Mouse (Mus musculus): Measurements from ENCODE around the gene Ccdc77. TPM values are rescaled to one million over a fixed set of nuclear protein-coding genes. Genes with fewer than 3 reads are reported as not detected.

Ccdc77 gene
- polyA plus RNA-seq, 1 experiment from 2014 or later = 8.6 TPM

GRCm38 (mm10) chr6:120356478-120356877 lies 7.7 kb downstream of the Ccdc77 start:
- no peaks in the 10 kb centered on the region for H3K27me3 ChIP-seq (replicated peaks; ENCODE audit: insufficient read depth, low read length)
- ATAC-seq = no peak
- no peaks in the 10 kb centered on the region for H3K9me3 ChIP-seq (ENCODE audit: low read length)
- H3K9ac ChIP-seq (replicated peaks; ENCODE audit: low read depth) = peak overlapping the region; percentile 52
- H3K36me3 ChIP-seq (ENCODE audit: insufficient read depth, low read length) = no peaks in the 10 kb centered on the region
- peak overlapping the region; percentile 79 for H3K27ac ChIP-seq (ENCODE audit: low read length)
- 22% methylated on average over 5 of the region's 5 CpGs for WGBS
- no peak for DNase-seq (ENCODE audit: low spot score)
- H3K4me1 ChIP-seq (ENCODE audit: insufficient read depth, low read depth, low read length) = no peaks in the 10 kb centered on the region
- peak overlapping the region; percentile 62 for H3K4me2 ChIP-seq (replicated peaks; ENCODE audit: low read depth, low read length)
- H3K4me3 ChIP-seq (ENCODE audit: low read depth, low read length) = peak overlapping the region; percentile 50
- TF ChIP-seq EP300 (IDR thresholded peaks at IDR 0.05) (no peak), CTCF (IDR thresholded peaks at IDR 0.05) (no peak)

- 83% methylated on average over 3 of the region's 3 CpGs for WGBS
- ATAC-seq = no peak
Measured at GRCm38 (mm10) chr6:120349018-120349417, 15.2 kb downstream of the Ccdc77 start.

GRCm38 (mm10) chr6:120343992-120344391 lies 20.2 kb downstream of the Ccdc77 start:
- H3K9me3 ChIP-seq (ENCODE audit: low read length) = no peaks in the 10 kb centered on the region
- WGBS = 42% methylated on average over 1 of the region's 1 CpGs
- no peak overlapping the region for H3K27ac ChIP-seq (ENCODE audit: low read length)
- no peak overlapping the region for H3K9ac ChIP-seq (replicated peaks; ENCODE audit: low read depth)
- H3K4me1 ChIP-seq (ENCODE audit: insufficient read depth, low read depth, low read length) = no peaks in the 10 kb centered on the region
- no peak overlapping the region for H3K4me3 ChIP-seq (ENCODE audit: low read depth, low read length)
- ATAC-seq (no peak), DNase-seq (ENCODE audit: low spot score) (no peak)
- H3K4me2 ChIP-seq (replicated peaks; ENCODE audit: low read depth, low read length) = no peak overlapping the region
- H3K27me3 ChIP-seq (replicated peaks; ENCODE audit: insufficient read depth, low read length) = no peaks in the 10 kb centered on the region
- H3K36me3 ChIP-seq (ENCODE audit: insufficient read depth, low read length) = peaks cover 6% of the 10 kb centered on the region; the same call in 1 of the 2 replicates
- TF ChIP-seq EP300 (IDR thresholded peaks at IDR 0.05) = no peak
- TF ChIP-seq CTCF (IDR thresholded peaks at IDR 0.05) = no peak

More at GRCm38 (mm10) chr6:120349018-120349417, 15.2 kb downstream of the Ccdc77 start:
- H3K4me1 ChIP-seq (ENCODE audit: insufficient read depth, low read depth, low read length) = no peaks in the 10 kb centered on the region
- H3K4me2 ChIP-seq (replicated peaks; ENCODE audit: low read depth, low read length) = no peak overlapping the region
- DNase-seq (ENCODE audit: low spot score) = no peak
- H3K4me3 ChIP-seq (ENCODE audit: low read depth, low read length) = no peak overlapping the region
- H3K27ac ChIP-seq (ENCODE audit: low read length) = no peak overlapping the region
- H3K36me3 ChIP-seq (ENCODE audit: insufficient read depth, low read length) = peaks cover 9% of the 10 kb centered on the region; the same call in 1 of the 2 replicates
- no peak for TF ChIP-seq CTCF (IDR thresholded peaks at IDR 0.05)
- TF ChIP-seq EP300 (IDR thresholded peaks at IDR 0.05) = no peak
- H3K27me3 ChIP-seq (replicated peaks; ENCODE audit: insufficient read depth, low read length) = no peaks in the 10 kb centered on the region
- H3K9ac ChIP-seq (replicated peaks; ENCODE audit: low read depth) = no peak overlapping the region
- H3K9me3 ChIP-seq (ENCODE audit: low read length) = no peaks in the 10 kb centered on the region

DNA sequence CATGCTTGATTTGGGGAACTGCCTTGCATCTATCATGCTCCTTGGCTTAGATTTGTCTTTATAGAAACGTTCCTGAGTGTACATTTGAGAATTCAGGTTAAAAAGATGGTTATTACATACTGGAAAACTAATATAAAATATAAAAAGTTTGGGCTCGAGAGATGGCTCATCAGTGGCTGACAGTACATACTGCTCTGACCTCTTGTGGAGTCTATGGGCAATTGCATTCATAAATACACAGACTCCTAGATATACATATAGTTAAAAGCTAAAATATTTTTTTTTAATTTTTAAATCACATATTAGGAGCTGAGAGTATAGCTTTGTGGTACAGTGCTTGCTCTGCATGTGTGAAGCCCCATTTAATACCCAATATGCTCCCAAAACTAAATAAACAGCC lies 31.8 kb downstream of the Ccdc77 start:
- 74% methylated on average over 2 of the region's 2 CpGs for WGBS
- Histone ChIP-seq H3K36me3 (ENCODE audit: insufficient read depth, low read length) (peaks cover 16% of the 10 kb centered on the region), H3K9ac (replicated peaks; ENCODE audit: low read depth) (no peak overlapping the region), H3K27me3 (replicated peaks; ENCODE audit: insufficient read depth, low read length) (no peaks in the 10 kb centered on the region), H3K4me3 (ENCODE audit: low read depth, low read length) (no peak overlapping the region), H3K4me2 (replicated peaks; ENCODE audit: low read depth, low read length) (no peak overlapping the region), H3K9me3 (ENCODE audit: low read length) (no peaks in the 10 kb centered on the region), H3K27ac (ENCODE audit: low read length) (no peak overlapping the region), H3K4me1 (ENCODE audit: insufficient read depth, low read depth, low read length) (no peaks in the 10 kb centered on the region)
- ATAC-seq = no peak
- 0 out of 2 replicates have a peak, but pooled peaks have one; percentile 7 for TF ChIP-seq CTCF (IDR thresholded peaks at IDR 0.05)
- no peak for TF ChIP-seq EP300 (IDR thresholded peaks at IDR 0.05)
- no peak for DNase-seq (ENCODE audit: low spot score)

- Histone ChIP-seq H3K27ac (ENCODE audit: low read length) (no peak overlapping the region), H3K9me3 (ENCODE audit: low read length) (no peaks in the 10 kb centered on the region), H3K9ac (replicated peaks; ENCODE audit: low read depth) (no peak overlapping the region), H3K36me3 (ENCODE audit: insufficient read depth, low read length) (no peaks in the 10 kb centered on the region), H3K27me3 (replicated peaks; ENCODE audit: insufficient read depth, low read length) (no peaks in the 10 kb centered on the region), H3K4me3 (ENCODE audit: low read depth, low read length) (no peak overlapping the region), H3K4me2 (replicated peaks; ENCODE audit: low read depth, low read length) (no peak overlapping the region), H3K4me1 (ENCODE audit: insufficient read depth, low read depth, low read length) (no peaks in the 10 kb centered on the region)
- DNase-seq (ENCODE audit: low spot score) (peak; percentile 89), ATAC-seq (no peak)
- TF ChIP-seq EP300 (IDR thresholded peaks at IDR 0.05) = no peak
- TF ChIP-seq CTCF (IDR thresholded peaks at IDR 0.05) = peak; percentile 93
- WGBS = 32% methylated on average over 6 of the region's 6 CpGs
Measured at GRCm38 (mm10) chr6:120324295-120324927, 39.8 kb downstream of the Ccdc77 start.

DNA sequence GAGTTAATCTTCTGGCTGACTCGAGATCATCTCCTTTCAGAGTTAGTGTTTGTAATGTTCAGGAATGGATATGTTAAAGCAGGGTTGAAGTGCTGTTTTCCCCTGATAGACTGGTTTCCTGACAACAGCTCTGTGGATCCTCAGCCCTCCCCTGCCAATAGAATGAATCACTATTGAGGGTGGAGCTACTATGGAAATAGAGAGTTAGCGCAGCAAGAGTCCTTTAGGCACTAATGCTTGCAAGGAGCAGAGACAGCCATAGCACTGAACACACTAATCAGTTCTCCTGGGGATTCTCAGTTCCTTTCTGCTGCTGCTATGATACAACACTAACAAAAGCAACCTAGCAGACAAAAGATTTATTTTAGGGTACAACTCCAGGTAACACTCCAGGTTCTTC lies 43.8 kb downstream of the Ccdc77 start:
- Histone ChIP-seq H3K9me3 (ENCODE audit: low read length) (no peaks in the 10 kb centered on the region), H3K27me3 (replicated peaks; ENCODE audit: insufficient read depth, low read length) (no peaks in the 10 kb centered on the region), H3K9ac (replicated peaks; ENCODE audit: low read depth) (no peak overlapping the region), H3K36me3 (ENCODE audit: insufficient read depth, low read length) (no peaks in the 10 kb centered on the region), H3K4me3 (ENCODE audit: low read depth, low read length) (no peak overlapping the region), H3K4me1 (ENCODE audit: insufficient read depth, low read depth, low read length) (no peaks in the 10 kb centered on the region), H3K27ac (ENCODE audit: low read length) (no peak overlapping the region), H3K4me2 (replicated peaks; ENCODE audit: low read depth, low read length) (no peak overlapping the region)
- DNase-seq (ENCODE audit: low spot score) = no peak
- TF ChIP-seq CTCF (IDR thresholded peaks at IDR 0.05) (no peak), EP300 (IDR thresholded peaks at IDR 0.05) (no peak)
- no peak for ATAC-seq
- WGBS = 57% methylated on average over 2 of the region's 2 CpGs

Measured in lung, postnatal 0 days (tissue).